Mouse (Mus musculus) cortical plate, adult 2 months (tissue): ENCODE data around the gene Emilin1. TPM values are rescaled to one million over a fixed set of nuclear protein-coding genes. Genes with fewer than 3 reads are reported as not detected.

Experiments used
- H3K27ac ChIP-seq: fragments of 200-500 bp; 2 replicates; pipeline ENCODE4 v1.5.1; 2012; ENCODE audit warnings: low read length, control low read depth, inconsistent platforms; ENCODE audit not compliant: insufficient read depth
- H3K4me1 ChIP-seq: fragments of 200-500 bp; 2 replicates; pipeline ENCODE4 v1.6.1; 2011; ENCODE audit warnings: low read length; ENCODE audit not compliant: control insufficient read depth, insufficient read depth
- H3K4me3 ChIP-seq: fragments of 200-500 bp; 2 replicates; pipeline ENCODE4 v1.5.1; 2011; ENCODE audit warnings: mild to moderate bottlenecking, low read length, control low read depth; ENCODE audit not compliant: insufficient read depth
- CTCF ChIP-seq: fragments of 200-500 bp; IDR thresholded peaks from 2 replicates; pipeline ENCODE4 v1.5.1; 2011; ENCODE audit warnings: mild to moderate bottlenecking, control low read depth, low read length; ENCODE audit not compliant: insufficient read depth; ENCODE audit errors: extremely low read depth
- POLR2A ChIP-seq: fragments of 200-500 bp; IDR thresholded peaks from 2 replicates; pipeline ENCODE4 v1.6.1; 2011; ENCODE audit warnings: mild to moderate bottlenecking, low read length, control low read depth; ENCODE audit not compliant: insufficient read depth; ENCODE audit errors: extremely low read depth
- polyA plus RNA-seq: library from polyadenylated mRNA; depleted of rRNA; stranded (reverse); fragments of >200 nt; gene quantifications from 2 replicates; pipeline ENCODE4 v1.2.3, GENCODE M21; 2012

Emilin1 gene
- polyA plus RNA-seq, 1 experiment = 3.1 TPM

GRCm38 (mm10) chr5:30922581-30923041, 9.4 kb downstream of the Emilin1 start:
- TF ChIP-seq POLR2A (no peak), CTCF (no peak)
- Histone ChIP-seq H3K4me3 (peak overlapping the region; percentile 62; the same call in 1 of the 2 replicates), H3K4me1 (no peaks in the 10 kb centered on the region), H3K27ac (no peak overlapping the region)

- Histone ChIP-seq H3K4me3 (no peak overlapping the region), H3K4me1 (no peaks in the 10 kb centered on the region)
- no peak for TF ChIP-seq CTCF
- TF ChIP-seq POLR2A = no peak
Measured at GRCm38 (mm10) chr5:30923119-30923518, 9.9 kb downstream of the Emilin1 start.

GRCm38 (mm10) chr5:30924614-30925013, 11.4 kb downstream of the Emilin1 start:
- Histone ChIP-seq H3K4me1 (no peaks in the 10 kb centered on the region), H3K27ac (no peak overlapping the region), H3K4me3 (no peak overlapping the region)
- TF ChIP-seq CTCF = no peak
- no peak for TF ChIP-seq POLR2A

More at GRCm38 (mm10) chr5:30923119-30923518, 9.9 kb downstream of the Emilin1 start:
- H3K27ac ChIP-seq = no peak overlapping the region

DNA sequence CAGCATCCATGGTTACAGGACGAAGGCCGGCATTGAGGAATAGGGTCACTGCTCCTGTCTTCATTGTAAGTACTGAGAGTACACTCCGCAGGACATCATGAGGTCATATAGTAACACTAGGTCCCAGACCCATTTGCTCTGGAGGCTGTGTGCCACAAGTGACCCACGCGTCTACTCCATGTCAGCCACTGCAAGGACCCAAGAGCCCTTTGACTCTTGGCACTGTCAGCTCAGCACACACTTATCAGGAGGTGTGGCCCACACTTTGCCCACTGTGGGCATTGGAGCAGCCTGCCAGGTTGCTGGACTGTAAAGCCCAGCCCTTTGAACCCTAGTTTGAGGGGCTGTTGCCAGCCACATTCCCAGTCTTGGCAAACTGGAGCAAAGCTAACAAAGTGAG, 12.0 kb downstream of the Emilin1 start:
- H3K27ac ChIP-seq = no peak overlapping the region
- no peaks in the 10 kb centered on the region for H3K4me1 ChIP-seq
- TF ChIP-seq POLR2A = no peak
- no peak overlapping the region for H3K4me3 ChIP-seq

DNA sequence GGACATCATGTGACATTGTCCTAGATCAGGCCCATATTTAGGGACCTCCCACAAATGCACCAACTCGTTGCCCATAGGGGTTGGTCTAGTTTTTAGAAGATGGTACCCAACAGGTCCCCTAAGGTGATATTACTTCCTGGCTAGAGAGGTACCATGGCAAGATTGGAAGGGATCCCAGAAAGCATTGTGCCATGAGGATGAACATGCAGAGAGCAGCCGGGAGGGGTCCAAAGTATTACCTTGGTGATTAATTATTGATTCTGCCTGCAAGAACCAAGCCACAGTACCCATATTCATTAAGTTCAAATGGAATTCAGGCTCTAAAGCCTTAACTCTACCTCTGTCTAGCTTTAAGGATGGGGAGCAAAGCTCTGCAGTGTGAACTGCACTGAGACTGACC, 12.9 kb downstream of the Emilin1 start:
- TF ChIP-seq CTCF (no peak), POLR2A (no peak)
- Histone ChIP-seq H3K4me3 (no peak overlapping the region), H3K4me1 (no peaks in the 10 kb centered on the region), H3K27ac (no peak overlapping the region)

DNA sequence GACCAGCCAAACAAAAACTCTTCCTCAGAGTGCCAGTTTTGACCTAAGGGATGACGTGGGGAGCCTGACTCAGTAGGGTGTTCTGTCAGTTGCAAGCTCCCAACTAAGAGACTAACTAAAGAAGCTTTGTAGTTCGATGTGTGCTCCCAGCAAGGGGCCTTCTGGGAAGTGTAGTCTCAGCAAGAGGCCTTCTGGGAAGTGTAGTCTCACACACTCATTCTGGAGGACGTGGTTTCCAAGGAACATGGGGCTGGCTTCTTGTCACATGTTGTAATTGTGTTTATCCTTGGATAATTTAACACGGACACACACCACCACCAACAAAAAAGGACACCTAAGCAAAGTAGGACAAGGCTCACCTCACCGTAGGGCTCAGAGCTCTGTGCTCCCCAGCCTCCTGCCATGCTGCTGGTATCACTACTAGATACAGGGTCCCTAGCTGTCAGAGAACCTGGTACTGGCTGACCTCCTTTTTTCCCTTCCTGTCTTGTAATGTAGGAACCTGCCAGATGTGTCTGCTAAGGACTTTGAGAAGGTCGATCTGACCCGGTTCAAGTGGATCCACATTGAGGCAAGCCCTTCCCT, 14.8 kb downstream of the Emilin1 start:
- Histone ChIP-seq H3K27ac (no peak overlapping the region), H3K4me1 (no peaks in the 10 kb centered on the region), H3K4me3 (no peak overlapping the region)
- TF ChIP-seq CTCF (no peak), POLR2A (no peak)

DNA sequence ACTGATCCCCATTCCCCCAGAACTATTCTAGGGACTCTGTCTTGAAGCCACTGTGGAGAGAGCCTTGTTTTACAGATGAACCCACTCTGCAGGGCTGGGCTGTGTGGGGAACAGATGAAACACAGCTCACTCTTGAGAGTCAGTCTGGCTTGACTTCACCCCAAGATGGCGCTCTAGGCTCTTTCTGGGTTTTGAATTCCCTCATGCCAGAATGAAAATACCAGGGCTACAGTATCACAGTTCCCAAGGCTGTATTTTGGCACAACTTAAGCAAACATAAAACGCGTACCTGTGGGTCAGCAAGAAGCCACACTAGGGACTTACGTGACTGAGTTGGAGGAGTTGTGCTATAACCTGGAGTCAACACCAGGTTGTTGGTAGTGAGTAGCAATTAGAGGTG, 16.9 kb downstream of the Emilin1 start:
- no peak for TF ChIP-seq POLR2A
- peak; percentile 91 for TF ChIP-seq CTCF
- H3K4me3 ChIP-seq = no peak overlapping the region
- H3K4me1 ChIP-seq = no peaks in the 10 kb centered on the region
- no peak overlapping the region for H3K27ac ChIP-seq

DNA sequence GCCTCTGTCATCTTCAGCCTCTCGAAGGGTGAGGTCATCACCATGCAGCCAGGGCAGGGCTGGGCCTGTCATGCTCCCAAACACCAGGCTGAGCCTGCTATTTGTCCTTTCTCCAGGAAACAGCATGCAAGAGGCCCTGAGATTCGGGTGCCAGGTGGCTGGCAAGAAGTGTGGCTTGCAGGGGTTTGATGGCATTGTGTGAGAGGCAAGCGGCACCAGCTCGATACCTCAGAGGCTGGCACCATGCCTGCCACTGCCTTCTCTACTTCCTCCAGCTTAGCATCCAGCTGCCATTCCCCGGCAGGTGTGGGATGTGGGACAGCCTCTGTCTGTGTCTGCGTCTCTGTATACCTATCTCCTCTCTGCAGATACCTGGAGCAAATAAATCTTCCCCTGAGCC, 17.6 kb downstream of the Emilin1 start:
- H3K4me3 ChIP-seq = no peak overlapping the region
- TF ChIP-seq CTCF = no peak
- no peak for TF ChIP-seq POLR2A
- H3K4me1 ChIP-seq = no peaks in the 10 kb centered on the region
- no peak overlapping the region for H3K27ac ChIP-seq

- Histone ChIP-seq H3K4me3 (no peak overlapping the region), H3K4me1 (no peaks in the 10 kb centered on the region), H3K27ac (no peak overlapping the region)
- no peak for TF ChIP-seq POLR2A
- TF ChIP-seq CTCF = no peak
Measured at GRCm38 (mm10) chr5:30931378-30931777, 18.2 kb downstream of the Emilin1 start.

DNA sequence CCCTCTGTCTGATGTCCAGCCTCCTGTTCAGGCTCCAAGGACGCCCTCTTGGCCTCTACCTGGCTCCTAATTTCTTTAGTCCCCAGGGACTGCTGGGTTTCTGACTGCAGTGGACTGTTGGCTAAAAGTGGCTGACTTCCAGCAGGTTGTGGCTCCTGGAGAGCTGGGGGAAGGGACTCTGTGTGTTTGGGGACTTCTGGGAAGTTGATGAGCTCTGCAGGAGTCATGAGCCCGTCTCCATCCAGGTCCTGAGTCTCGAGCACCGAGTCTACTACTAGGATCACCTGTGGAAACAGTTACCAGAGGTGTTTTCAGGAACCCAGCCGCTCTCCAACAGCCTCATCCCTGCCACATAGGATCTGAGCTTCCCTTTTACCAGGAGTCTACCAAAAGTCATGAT, 20.5 kb downstream of the Emilin1 start:
- Histone ChIP-seq H3K4me3 (no peak overlapping the region), H3K4me1 (no peaks in the 10 kb centered on the region), H3K27ac (no peak overlapping the region)
- TF ChIP-seq CTCF (no peak), POLR2A (no peak)
